Mouse (Mus musculus) cerebellum, postnatal 25 days (tissue): ENCODE measurements around the gene Sept12.

ENCODE experiments used
- DNase-seq, 2 experiments: peaks; one replicate each; pipeline ENCODE4 v3.0.0; 2021; ENCODE audit warnings: mixed read lengths in 2 of 2

Sept12 gene

GRCm38 (mm10) chr16:4971626-4972025, 26.0 kb downstream of the Sept12 start:
- no peak for DNase-seq

GRCm38 (mm10) chr16:4969055-4969843, 28.4 kb downstream of the Sept12 start:
- no peak for DNase-seq

GRCm38 (mm10) chr16:4968426-4968825, 29.2 kb downstream of the Sept12 start:
- DNase-seq = no peak

DNA sequence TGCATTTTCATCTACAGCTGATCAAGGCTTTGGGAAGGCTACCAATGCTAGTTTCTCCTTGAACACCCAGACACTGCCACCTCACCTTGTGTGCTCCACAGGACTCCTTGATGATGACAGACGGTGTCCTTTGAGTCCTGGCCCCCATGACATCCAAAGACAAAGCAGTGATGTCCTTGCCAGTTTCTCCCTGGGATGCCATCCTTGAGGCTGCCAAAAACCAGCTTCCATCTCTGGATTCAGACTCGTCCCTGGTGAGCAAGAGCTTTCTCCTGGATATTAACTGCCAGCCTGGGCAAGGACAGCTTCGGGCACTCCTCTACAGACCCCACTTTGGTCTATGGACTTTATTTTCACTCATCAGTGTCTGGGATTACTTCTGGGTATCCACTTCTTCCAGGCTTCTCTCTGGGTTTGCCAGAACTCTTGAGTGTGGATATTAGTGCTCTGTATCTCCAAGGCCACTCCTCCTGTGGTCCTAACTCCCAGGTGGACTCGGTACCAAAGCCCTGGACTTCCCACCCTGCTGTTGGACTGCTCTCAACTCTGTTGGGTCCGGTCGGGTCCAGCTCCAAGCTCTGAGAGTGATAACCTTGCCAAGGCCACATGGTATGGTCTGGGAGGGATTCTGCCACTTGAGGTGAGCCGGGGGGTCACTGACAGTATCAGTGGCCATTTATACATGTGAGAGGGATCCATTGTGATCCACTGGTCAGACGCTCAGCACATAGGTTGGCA, 32.1 kb downstream of the Sept12 start:
- peak; percentile 49 to 56 for DNase-seq

GRCm38 (mm10) chr16:4964731-4965391, 32.8 kb downstream of the Sept12 start:
- DNase-seq = no peak

DNA sequence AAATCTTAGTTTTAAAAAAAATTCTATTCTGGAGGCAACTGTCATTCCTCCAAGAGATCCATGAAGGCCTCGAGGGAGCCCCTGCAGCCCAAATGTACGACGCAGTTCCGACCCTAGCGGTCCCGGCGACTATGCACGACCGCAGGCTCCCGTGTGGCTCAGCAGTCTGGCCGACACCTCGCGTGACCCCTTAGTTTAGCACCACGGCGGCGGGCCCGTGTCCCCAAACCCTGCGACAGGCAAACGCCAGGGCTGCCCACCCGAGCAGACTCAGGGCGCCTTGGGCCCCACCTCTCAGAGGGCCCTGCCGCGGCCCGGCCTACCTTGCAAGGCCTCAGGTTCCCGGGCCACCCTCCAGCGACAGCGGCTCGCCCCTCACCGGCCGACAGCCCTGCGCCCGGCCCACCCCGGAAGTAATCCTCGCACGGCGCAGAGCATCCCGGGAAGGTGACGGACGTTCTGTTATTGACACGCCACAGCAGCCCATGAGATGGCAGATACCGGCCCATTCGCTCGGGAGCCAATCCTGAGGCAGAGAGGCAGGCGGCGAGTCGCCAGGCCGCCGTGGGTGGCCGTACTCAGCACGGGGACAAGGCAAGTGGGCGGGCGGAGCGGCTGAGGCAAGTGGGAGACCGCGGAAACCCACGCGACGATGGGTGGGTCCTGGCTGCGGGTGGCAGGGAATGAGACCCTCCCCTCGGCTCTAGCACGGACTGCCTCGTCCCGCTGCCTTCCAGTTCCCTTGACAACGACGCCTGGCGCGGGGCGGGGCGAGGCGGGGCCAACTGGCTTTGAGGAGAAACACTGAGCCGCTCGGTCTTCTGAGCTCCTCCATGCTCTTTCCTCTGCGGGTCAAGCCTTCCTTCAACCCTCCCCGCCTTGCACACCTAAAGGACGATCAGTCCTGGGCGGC, 33.6 kb downstream of the Sept12 start, which contains the start of gene Anks3:
Gene Anks3, minus strand, starts transcription at position 409 of the 913 bp plus-strand sequence.
- peak; percentile 99 for DNase-seq

GRCm38 (mm10) chr16:4963346-4963745, 34.3 kb downstream of the Sept12 start:
- peak in 1 of 2 experiments; percentile 8 for DNase-seq

- DNase-seq = no peak
Observed at GRCm38 (mm10) chr16:4960260-4960659, 37.4 kb downstream of the Sept12 start.

DNA sequence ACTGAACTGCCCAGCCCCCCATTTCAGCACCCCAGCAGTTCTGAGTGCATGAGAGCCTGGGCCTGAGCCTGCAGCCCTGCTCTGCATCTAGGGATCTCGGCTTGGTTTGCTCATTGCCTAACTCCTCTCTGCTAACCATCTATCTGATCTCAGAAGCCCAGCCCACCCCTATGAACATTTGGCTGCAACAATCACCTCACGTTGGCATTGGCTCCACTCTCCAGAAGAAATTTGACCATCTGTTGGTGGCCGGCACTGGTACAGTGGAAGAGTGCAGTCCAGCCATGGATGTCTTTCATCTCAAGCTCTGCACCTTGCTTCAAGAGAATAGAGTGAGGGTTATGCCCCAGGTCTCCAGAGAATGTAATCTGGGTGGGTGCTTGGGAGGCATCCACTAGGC, 40.2 kb downstream of the Sept12 start:
- DNase-seq = peak; percentile 71 to 78

DNA sequence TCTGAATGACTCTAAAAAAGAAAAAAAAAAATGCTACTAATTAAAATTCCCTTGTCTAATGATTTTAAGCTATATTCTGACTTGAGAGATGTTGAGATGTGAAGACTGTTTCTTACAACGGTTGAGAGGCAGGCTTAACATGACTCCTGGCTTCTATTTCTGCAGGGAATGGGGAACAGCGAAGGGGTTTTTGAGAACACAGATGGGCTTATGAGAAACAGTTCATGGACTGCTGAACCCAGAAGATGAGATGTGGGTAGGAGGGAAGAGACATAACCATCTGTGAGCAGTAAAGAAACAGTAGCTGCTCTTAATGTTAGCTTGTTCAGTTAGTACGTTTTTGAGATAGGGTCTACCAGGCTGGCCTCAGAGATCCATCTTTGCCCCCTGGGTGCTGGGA, 41.0 kb downstream of the Sept12 start:
- DNase-seq = no peak

GRCm38 (mm10) chr16:4947378-4947777, 50.3 kb downstream of the Sept12 start:
- DNase-seq = no peak

- DNase-seq = no peak
Observed at GRCm38 (mm10) chr16:4946155-4946554, 51.5 kb downstream of the Sept12 start.

DNA sequence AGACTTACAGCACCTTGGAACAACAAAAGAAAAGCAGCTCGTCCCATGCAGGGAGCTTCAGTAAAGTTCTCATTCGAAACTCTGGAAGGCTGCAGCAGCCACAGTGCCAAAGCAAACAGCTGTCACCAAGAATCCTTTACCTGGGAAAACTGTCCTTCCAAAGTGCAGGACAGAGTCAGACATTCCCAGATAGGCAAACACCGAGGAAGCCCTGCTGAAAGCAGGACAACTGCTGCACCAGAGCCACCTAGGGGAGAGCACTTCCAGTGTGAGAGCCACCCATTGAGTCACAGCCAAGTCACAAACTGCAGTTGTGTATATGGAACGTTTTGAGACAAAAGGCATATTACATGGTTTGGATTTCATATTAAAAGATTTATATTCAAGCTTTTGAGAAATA, 52.2 kb downstream of the Sept12 start:
- DNase-seq = no peak

GRCm38 (mm10) chr16:4943431-4943830, 54.2 kb downstream of the Sept12 start:
- no peak for DNase-seq

GRCm38 (mm10) chr16:4942868-4943267, 54.8 kb downstream of the Sept12 start:
- DNase-seq = no peak

DNA sequence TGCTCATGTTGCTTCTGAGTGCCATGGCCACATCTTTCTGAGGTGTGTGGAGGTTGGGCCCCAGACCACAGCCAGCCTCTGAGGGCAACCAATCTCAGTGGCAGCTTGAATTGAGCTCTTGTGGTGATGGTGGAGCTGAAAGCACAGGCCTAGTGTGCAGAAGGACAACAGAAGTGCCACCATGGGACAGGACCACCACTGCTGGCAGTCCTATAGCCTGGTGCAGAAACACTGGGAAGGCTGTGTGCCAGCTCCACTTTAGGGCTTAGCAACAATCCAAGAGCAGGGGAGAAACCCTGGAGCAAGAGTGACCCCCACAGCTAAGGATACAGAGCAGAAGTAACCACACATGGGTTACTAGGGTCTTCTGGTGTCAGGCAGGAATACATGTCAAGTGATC, 56.6 kb downstream of the Sept12 start:
- no peak for DNase-seq

- DNase-seq = no peak
Observed at GRCm38 (mm10) chr16:4940311-4940850, 57.3 kb downstream of the Sept12 start.

DNA sequence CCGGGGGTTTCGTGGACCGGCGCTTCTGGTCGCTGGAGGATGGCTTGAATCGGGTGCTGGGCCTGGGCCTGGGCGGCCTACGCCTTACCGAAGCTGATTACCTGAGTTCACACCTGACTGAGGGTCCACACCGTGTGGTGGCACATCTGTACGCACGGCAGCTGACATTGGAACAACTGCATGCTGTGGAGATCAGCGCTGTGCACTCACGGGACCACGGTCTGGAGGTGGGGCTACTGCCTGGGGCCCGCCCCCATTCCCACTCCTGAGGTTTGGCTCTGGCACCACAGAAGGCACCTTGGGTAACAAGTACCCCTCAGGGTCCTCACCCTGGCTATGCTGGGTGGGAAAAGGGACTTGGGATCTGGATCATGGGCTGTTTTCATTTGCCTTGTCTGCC, 58.2 kb downstream of the Sept12 start:
- DNase-seq = peak in 1 of 2 experiments; percentile 55

DNA sequence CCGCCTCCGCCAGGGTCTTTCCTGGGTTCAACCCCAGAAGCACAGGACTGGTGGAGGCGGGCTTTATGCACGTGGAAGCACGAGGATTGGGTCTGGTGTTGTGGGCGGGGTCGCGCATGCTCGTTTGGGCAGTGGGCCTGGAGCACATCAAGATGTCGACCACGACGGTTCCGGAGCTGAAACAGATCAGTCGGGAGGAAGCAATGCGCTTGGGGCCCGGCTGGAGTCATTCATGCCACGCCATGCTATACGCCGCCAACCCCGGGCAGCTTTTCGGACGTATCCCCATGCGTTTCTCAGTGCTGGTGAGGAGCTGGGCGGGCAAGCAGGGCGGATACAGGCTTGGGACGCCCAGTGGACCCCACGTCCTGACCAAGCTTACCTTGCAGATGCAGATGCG, 58.7 kb downstream of the Sept12 start:
- peak; percentile 93 to 97 for DNase-seq

- DNase-seq = no peak
Observed at GRCm38 (mm10) chr16:4938461-4938860, 59.2 kb downstream of the Sept12 start, which contains the start of gene Nudt16l1. Nudt16l1 (plus strand) TSS chr16:4938761.

GRCm38 (mm10) chr16:4937351-4938190, 60.1 kb downstream of the Sept12 start:
- DNase-seq = no peak
